Mouse (Mus musculus): ENCODE measurements around the gene Drd3. TPM values are rescaled to one million over a fixed set of nuclear protein-coding genes. Genes with fewer than 3 reads are reported as not detected.

Drd3 gene
- polyA plus RNA-seq, 1 experiment from 2014 or later: not detected

- Histone ChIP-seq H3K27ac (no peak overlapping the region), H3K79me2 (ENCODE audit: inconsistent target) (no peaks in the 10 kb centered on the region), H3K4me3 (ENCODE audit: inconsistent target) (no peak overlapping the region), H3K36me3 (ENCODE audit: inconsistent target) (no peaks in the 10 kb centered on the region)
- WGBS (ENCODE audit: missing documents): 96% methylated on average over 6 of the region's 6 CpGs
Measured at GRCm38 (mm10) chr16:43818404-43818803, 64.6 kb downstream of the Drd3 start.

GRCm38 (mm10) chr16:43827492-43827891 is 73.7 kb downstream of the Drd3 start:
- no peak overlapping the region for H3K4me3 ChIP-seq (ENCODE audit: inconsistent target)
- no peaks in the 10 kb centered on the region for H3K79me2 ChIP-seq (ENCODE audit: inconsistent target)
- 90% methylated on average over 3 of the region's 3 CpGs for WGBS (ENCODE audit: missing documents)
- no peaks in the 10 kb centered on the region for H3K36me3 ChIP-seq (ENCODE audit: inconsistent target)
- H3K27ac ChIP-seq: no peak overlapping the region

GRCm38 (mm10) chr16:43831957-43832356 is 78.1 kb downstream of the Drd3 start:
- Histone ChIP-seq H3K27ac (no peak overlapping the region), H3K4me3 (ENCODE audit: inconsistent target) (no peak overlapping the region), H3K79me2 (ENCODE audit: inconsistent target) (no peaks in the 10 kb centered on the region), H3K36me3 (ENCODE audit: inconsistent target) (no peaks in the 10 kb centered on the region)
- 60% methylated on average over 2 of the region's 2 CpGs for WGBS (ENCODE audit: missing documents)

GRCm38 (mm10) chr16:43841236-43841635 is 87.4 kb downstream of the Drd3 start:
- 85% methylated on average over 1 of the region's 1 CpGs for WGBS (ENCODE audit: missing documents)
- no peak overlapping the region for H3K27ac ChIP-seq
- no peaks in the 10 kb centered on the region for H3K79me2 ChIP-seq (ENCODE audit: inconsistent target)

GRCm38 (mm10) chr16:43849839-43850238 is 96.0 kb downstream of the Drd3 start:
- 96% methylated on average over 1 of the region's 1 CpGs for whole genome bisulfite sequencing (ENCODE audit: missing documents)
- Histone ChIP-seq H3K79me2 (ENCODE audit: inconsistent target) (no peaks in the 10 kb centered on the region), H3K36me3 (ENCODE audit: inconsistent target) (no peaks in the 10 kb centered on the region), H3K27ac (no peak overlapping the region), H3K4me3 (ENCODE audit: inconsistent target) (no peak overlapping the region)

More at GRCm38 (mm10) chr16:43841236-43841635, 87.4 kb downstream of the Drd3 start:
- Histone ChIP-seq H3K36me3 (ENCODE audit: inconsistent target) (no peaks in the 10 kb centered on the region), H3K4me3 (ENCODE audit: inconsistent target) (no peak overlapping the region)

- Histone ChIP-seq H3K36me3 (ENCODE audit: inconsistent target) (no peaks in the 10 kb centered on the region; the same call in 1 of the 2 replicates), H3K27ac (no peak overlapping the region), H3K4me3 (ENCODE audit: inconsistent target) (no peak overlapping the region), H3K79me2 (ENCODE audit: inconsistent target) (no peaks in the 10 kb centered on the region)
- WGBS (ENCODE audit: missing documents): 98% methylated on average over 5 of the region's 5 CpGs
Measured at GRCm38 (mm10) chr16:43858941-43859476, 105.2 kb downstream of the Drd3 start.

- Histone ChIP-seq H3K79me2 (ENCODE audit: inconsistent target) (no peaks in the 10 kb centered on the region), H3K36me3 (ENCODE audit: inconsistent target) (no peaks in the 10 kb centered on the region; the same call in 1 of the 2 replicates), H3K4me3 (ENCODE audit: inconsistent target) (no peak overlapping the region), H3K27ac (no peak overlapping the region)
- WGBS (ENCODE audit: missing documents): 68% methylated on average over 6 of the region's 6 CpGs
Measured at GRCm38 (mm10) chr16:43860624-43861023, 106.8 kb downstream of the Drd3 start.

- Histone ChIP-seq H3K4me3 (ENCODE audit: inconsistent target) (no peak overlapping the region), H3K36me3 (ENCODE audit: inconsistent target) (no peaks in the 10 kb centered on the region), H3K27ac (no peak overlapping the region), H3K79me2 (ENCODE audit: inconsistent target) (no peaks in the 10 kb centered on the region)
Measured at GRCm38 (mm10) chr16:43869805-43870204, 116.0 kb downstream of the Drd3 start.

GRCm38 (mm10) chr16:43871419-43871818 is 117.6 kb downstream of the Drd3 start:
- H3K36me3 ChIP-seq (ENCODE audit: inconsistent target): no peaks in the 10 kb centered on the region
- no peaks in the 10 kb centered on the region for H3K79me2 ChIP-seq (ENCODE audit: inconsistent target)
- WGBS (ENCODE audit: missing documents): 97% methylated on average over 6 of the region's 7 CpGs
- no peak overlapping the region for H3K27ac ChIP-seq
- H3K4me3 ChIP-seq (ENCODE audit: inconsistent target): no peak overlapping the region

Other genes starting within 250 kb of the Drd3 start
- not detected in 3 replicates for gene Tigit, start 89.9 kb upstream of the Drd3 start, polyA plus RNA-seq (2018)
- 4.4 to 6.5 TPM (median 5.6 TPM) in 3 replicates for gene Ccdc191, start 135.8 kb downstream of the Drd3 start, polyA plus RNA-seq (2018)
- 4.1 to 6.9 TPM (median 5.7 TPM) in 3 replicates for gene Qtrt2, start 172.8 kb downstream of the Drd3 start, polyA plus RNA-seq (2018)
- gene Zdhhc23, start 225.8 kb downstream of the Drd3 start, polyA plus RNA-seq (2018): 0.25 to 0.60 TPM (median 0.47 TPM) in 3 replicates